Mouse (Mus musculus): ENCODE data around the gene Vti1a. TPM values are rescaled to one million over a fixed set of nuclear protein-coding genes. Genes with fewer than 3 reads are reported as not detected.

The Vti1a gene
- total and polyA plus RNA-seq, 2 experiments from 2014 or later, result 28.2 to 37.6 TPM

DNA sequence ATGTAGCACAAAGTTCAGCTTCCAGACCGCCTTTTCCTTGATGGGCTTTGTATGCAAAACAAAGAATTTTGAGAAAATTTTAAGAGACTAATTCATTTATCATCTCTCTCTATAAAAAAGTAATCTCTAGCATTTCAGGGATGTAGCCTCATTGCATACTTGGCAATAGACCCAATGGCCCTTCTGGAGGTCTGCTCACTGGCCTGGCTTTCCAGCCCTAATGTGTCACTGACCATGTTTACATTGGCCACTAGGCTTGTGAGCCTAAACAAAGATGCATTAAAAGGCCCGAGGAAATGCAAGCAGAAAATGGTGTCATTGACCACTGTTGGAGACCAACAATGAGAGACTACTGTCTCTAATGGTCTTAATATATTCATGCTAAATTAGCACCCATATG is 95.8 kb downstream of the Vti1a start:
- H3K9ac ChIP-seq (replicated peaks; ENCODE audit: low read length), result no peak overlapping the region
- H3K27ac ChIP-seq, result no peak overlapping the region
- H3K9me3 ChIP-seq (ENCODE audit: low read length), result no peaks in the 10 kb centered on the region
- DNase-seq (ENCODE audit: low spot score) (no peak), ATAC-seq (no peak)
- no peak for TF ChIP-seq CTCF (IDR thresholded peaks at IDR 0.05; ENCODE audit: low read depth)
- 50% methylated on average over 2 of the region's 2 CpGs for WGBS
- no peak overlapping the region for H3K4me2 ChIP-seq (ENCODE audit: low read depth, low read length)
- no peak overlapping the region for H3K4me3 ChIP-seq (ENCODE audit: low read length)
- H3K36me3 ChIP-seq (ENCODE audit: insufficient read depth, low read length), result no peaks in the 10 kb centered on the region
- H3K27me3 ChIP-seq (ENCODE audit: insufficient read depth, low read length), result no peaks in the 10 kb centered on the region
- no peaks in the 10 kb centered on the region for H3K4me1 ChIP-seq (ENCODE audit: insufficient read depth, low read length)

DNA sequence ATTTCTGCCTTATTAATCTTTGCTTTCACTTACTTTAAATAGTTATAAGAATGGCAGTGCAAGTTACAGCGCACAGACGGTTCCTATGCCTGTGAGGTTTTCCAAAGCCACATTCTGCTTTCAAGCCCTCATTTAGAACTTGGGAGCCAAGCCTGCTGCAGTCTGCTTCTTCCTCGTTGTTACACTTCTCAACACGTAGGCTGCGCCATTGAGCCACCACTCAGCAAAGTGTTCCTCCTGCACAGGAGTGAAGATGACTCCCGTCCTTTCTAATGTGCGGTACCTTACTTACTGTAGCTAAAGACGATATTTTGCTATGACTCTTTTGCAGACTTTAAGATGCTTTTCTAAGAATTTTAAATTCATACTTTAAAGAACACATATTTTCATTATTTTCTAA is 98.0 kb downstream of the Vti1a start:
- Histone ChIP-seq H3K4me2 (ENCODE audit: low read depth, low read length) (no peak overlapping the region), H3K27ac (no peak overlapping the region), H3K4me3 (ENCODE audit: low read length) (no peak overlapping the region), H3K4me1 (ENCODE audit: insufficient read depth, low read length) (no peaks in the 10 kb centered on the region), H3K27me3 (ENCODE audit: insufficient read depth, low read length) (no peaks in the 10 kb centered on the region), H3K36me3 (ENCODE audit: insufficient read depth, low read length) (no peaks in the 10 kb centered on the region), H3K9me3 (ENCODE audit: low read length) (no peaks in the 10 kb centered on the region), H3K9ac (replicated peaks; ENCODE audit: low read length) (no peak overlapping the region)
- 36% methylated on average over 8 of the region's 8 CpGs for WGBS
- peak; percentile 88 for TF ChIP-seq CTCF (IDR thresholded peaks at IDR 0.05; ENCODE audit: low read depth)
- peak; percentile 69; the same call in 1 of the 2 replicates for ATAC-seq
- DNase-seq (ENCODE audit: low spot score), result peak; percentile 87

DNA sequence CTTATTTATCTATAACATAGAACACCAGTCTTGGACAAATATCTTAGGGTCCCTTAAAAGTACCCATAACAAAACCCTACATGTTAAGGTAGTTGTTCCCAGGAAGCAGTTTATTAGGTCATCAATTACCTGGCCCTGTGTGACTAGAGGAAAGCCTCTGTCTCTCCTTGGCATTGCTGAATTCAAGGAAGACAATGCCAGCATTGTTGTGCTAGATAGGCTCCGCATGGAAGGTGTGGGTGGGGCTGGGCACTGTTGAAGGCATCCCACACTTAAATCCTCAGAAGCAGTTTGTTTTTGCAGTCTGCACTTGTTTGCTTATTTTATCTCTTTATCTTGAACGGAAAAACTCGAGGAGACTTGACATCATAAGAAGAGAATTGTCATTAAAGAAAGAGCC is 102.7 kb downstream of the Vti1a start:
- Histone ChIP-seq H3K4me3 (ENCODE audit: low read length) (no peak overlapping the region), H3K36me3 (ENCODE audit: insufficient read depth, low read length) (no peaks in the 10 kb centered on the region), H3K27ac (no peak overlapping the region), H3K4me1 (ENCODE audit: insufficient read depth, low read length) (peaks cover 6% of the 10 kb centered on the region; the same call in 1 of the 2 replicates), H3K27me3 (ENCODE audit: insufficient read depth, low read length) (no peaks in the 10 kb centered on the region), H3K9ac (replicated peaks; ENCODE audit: low read length) (no peak overlapping the region), H3K4me2 (ENCODE audit: low read depth, low read length) (no peak overlapping the region), H3K9me3 (ENCODE audit: low read length) (no peaks in the 10 kb centered on the region)
- 60% methylated on average over 3 of the region's 3 CpGs for WGBS
- no peak for DNase-seq (ENCODE audit: low spot score)
- TF ChIP-seq CTCF (IDR thresholded peaks at IDR 0.05; ENCODE audit: low read depth), result no peak
- ATAC-seq, result no peak

DNA sequence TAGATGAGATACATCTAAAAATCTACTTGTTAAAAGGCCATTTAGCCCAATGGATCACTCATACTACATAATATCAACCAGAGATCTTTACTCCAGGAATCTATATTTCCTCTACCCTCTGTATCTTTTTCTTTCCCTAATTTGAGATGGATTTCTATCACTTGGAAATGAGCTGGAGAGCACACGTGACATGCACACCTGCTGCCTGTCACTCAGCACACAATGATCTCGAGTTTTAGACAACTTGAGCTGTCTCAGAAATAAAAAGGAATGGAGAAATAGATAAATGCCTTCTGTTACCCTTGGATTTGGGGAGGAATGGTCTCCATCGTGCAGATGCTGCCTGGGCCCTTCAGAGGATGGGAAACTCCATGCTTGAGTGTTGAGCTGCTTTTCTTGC is 103.9 kb downstream of the Vti1a start:
- WGBS, result 65% methylated on average over 3 of the region's 3 CpGs

DNA sequence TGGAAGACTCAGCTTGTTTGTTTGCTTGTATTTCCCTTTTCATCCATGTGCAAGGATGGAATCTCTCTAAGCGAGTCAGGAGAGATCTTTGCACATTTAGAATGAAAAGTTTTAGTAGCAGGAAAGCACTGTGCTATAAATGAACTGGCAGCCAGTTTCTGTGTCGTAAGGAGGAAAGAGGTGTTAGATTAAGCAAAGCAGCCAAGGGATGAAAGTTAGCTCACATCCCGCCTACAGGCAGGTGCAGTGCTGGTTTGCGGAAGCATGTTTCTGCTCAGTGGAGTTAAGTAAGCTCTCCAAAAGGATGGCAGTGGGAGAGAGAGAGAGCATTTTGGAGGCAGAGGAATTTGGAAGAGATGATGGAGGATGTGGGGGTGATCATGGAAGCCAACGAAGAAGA is 105.7 kb downstream of the Vti1a start:
- whole genome bisulfite sequencing, result 80% methylated on average over 5 of the region's 5 CpGs
- peak overlapping the region; percentile 48; the same call in 1 of the 2 replicates for H3K27ac ChIP-seq

More for the DNA sequence above, 103.9 kb downstream of the Vti1a start:
- Histone ChIP-seq H3K27ac (no peak overlapping the region), H3K27me3 (ENCODE audit: insufficient read depth, low read length) (no peaks in the 10 kb centered on the region), H3K9ac (replicated peaks; ENCODE audit: low read length) (no peak overlapping the region), H3K4me1 (ENCODE audit: insufficient read depth, low read length) (peaks cover 6% of the 10 kb centered on the region; the same call in 1 of the 2 replicates), H3K36me3 (ENCODE audit: insufficient read depth, low read length) (no peaks in the 10 kb centered on the region), H3K4me2 (ENCODE audit: low read depth, low read length) (no peak overlapping the region), H3K9me3 (ENCODE audit: low read length) (no peaks in the 10 kb centered on the region), H3K4me3 (ENCODE audit: low read length) (no peak overlapping the region)
- no peak for TF ChIP-seq CTCF (IDR thresholded peaks at IDR 0.05; ENCODE audit: low read depth)
- DNase-seq (ENCODE audit: low spot score) (no peak), ATAC-seq (no peak)

DNA sequence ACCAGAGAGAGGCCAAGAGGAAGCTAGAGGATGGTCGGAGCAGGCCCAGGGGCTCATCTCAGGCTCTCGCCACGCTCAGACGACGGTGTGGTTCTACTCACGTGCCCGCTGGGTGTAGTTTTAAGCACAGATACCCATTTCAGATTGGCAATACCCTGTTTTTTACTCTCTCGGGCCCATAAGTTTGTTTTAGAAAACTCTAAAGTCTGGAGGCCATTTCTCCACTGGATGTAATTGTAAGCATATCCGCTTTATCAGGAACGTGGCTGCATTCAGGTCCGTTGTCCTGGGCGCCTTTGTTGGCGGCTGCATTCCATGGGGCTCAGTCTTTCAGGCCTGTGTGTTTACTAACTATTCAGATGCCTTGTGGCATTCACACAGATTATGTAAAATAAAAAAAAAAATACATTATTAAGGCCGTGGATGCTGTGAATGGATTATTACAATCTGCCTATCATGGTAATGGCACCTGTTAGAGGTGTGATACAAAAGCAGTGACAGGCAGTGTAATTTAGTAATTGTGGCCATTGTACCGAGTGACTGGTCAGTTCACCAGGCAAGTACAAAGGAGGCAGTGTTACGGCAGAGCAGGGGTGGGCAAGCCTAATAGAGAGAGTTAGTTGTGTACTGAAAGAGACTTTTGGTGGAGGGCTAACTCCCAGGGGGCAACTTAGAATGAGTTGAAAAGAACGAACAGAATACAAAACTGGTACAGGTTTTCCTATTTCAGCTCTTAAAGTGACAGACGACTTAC is 106.4 kb downstream of the Vti1a start:
- Histone ChIP-seq H3K4me2 (ENCODE audit: low read depth, low read length) (no peak overlapping the region), H3K9me3 (ENCODE audit: low read length) (no peaks in the 10 kb centered on the region), H3K27me3 (ENCODE audit: insufficient read depth, low read length) (no peaks in the 10 kb centered on the region), H3K27ac (peak overlapping the region; percentile 48), H3K4me1 (ENCODE audit: insufficient read depth, low read length) (peaks cover 6% of the 10 kb centered on the region; the same call in 1 of the 2 replicates), H3K4me3 (ENCODE audit: low read length) (no peak overlapping the region), H3K9ac (replicated peaks; ENCODE audit: low read length) (no peak overlapping the region), H3K36me3 (ENCODE audit: insufficient read depth, low read length) (no peaks in the 10 kb centered on the region)
- DNase-seq (ENCODE audit: low spot score) (peak; percentile 59), ATAC-seq (peak; percentile 53; the same call in 1 of the 2 replicates)
- WGBS, result 44% methylated on average over 18 of the region's 18 CpGs
- TF ChIP-seq CTCF (IDR thresholded peaks at IDR 0.05; ENCODE audit: low read depth), result no peak

More for the DNA sequence above, 105.7 kb downstream of the Vti1a start:
- H3K4me1 ChIP-seq (ENCODE audit: insufficient read depth, low read length), result peaks cover 6% of the 10 kb centered on the region; the same call in 1 of the 2 replicates
- DNase-seq (ENCODE audit: low spot score) (no peak), ATAC-seq (no peak)
- no peaks in the 10 kb centered on the region for H3K36me3 ChIP-seq (ENCODE audit: insufficient read depth, low read length)
- no peaks in the 10 kb centered on the region for H3K27me3 ChIP-seq (ENCODE audit: insufficient read depth, low read length)
- H3K4me2 ChIP-seq (ENCODE audit: low read depth, low read length), result no peak overlapping the region
- no peak overlapping the region for H3K9ac ChIP-seq (replicated peaks; ENCODE audit: low read length)
- no peak overlapping the region for H3K4me3 ChIP-seq (ENCODE audit: low read length)
- TF ChIP-seq CTCF (IDR thresholded peaks at IDR 0.05; ENCODE audit: low read depth), result no peak
- H3K9me3 ChIP-seq (ENCODE audit: low read length), result no peaks in the 10 kb centered on the region

Data from hindbrain, postnatal 0 days (tissue).